Mouse (Mus musculus): ENCODE measurements at regions not wholly inside any gene's neighbourhood (a gene's known extent, or its start where the extent isn't known, plus 50 kb on each side); places are given as distances from the start of the nearest gene placed in this dataset.
"Not testable (repeated sequence)": the region's sequence is repeated elsewhere in the genome, so short reads cannot be mapped to it uniquely, and the experiment has no call there.

DNA sequence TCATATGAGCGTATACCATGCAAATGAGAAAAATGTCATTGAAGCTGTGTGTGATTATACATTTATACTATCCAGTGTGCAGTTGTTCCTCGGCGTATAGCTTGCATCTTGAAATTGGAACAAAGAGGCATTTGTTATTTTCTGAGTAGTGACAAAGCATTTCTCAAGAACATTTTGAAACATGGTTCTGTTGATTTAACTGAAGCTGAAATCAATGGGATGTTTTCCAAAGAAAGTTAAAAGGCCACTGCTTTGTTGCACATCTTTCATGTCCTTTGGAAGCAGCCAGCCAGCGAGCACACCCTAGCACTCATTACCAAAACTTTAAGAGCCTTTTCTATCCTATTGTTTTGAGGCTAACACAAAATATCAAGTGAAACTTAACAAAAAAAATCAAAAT is 594.1 kb upstream of the Klhl29 start:
- DNase-seq (ENCODE audit: low read depth): no peak
- TF ChIP-seq CTCF (IDR thresholded peaks at IDR 0.05; ENCODE audit: borderline replicate concordance, extremely low read depth, insufficient read depth, insufficient read length) (no peak), POLR2A (IDR thresholded peaks at IDR 0.05; ENCODE audit: borderline replicate concordance, extremely low read depth, insufficient read depth, insufficient read length, poor library complexity, severe bottlenecking) (no peak)

DNA sequence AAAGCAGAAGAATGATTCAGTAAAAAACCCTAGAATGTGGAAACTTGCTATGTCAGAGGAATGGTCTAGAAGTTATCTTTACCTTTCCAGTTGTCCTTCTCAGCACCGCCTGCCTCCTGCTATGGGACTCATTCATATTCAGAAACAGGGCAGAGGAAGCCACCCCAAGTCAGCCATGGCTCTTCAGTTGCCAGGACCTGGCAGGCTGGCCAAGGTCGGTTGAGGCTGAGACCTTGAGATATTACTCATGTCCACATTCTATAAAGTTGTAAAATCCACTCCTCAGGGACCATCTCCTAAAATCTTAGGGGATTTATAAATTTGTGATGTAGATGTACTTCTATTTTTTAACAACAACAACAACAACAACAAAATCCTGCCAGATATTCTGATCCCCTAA is 580.7 kb upstream of the Klhl29 start:
- DNase-seq (ENCODE audit: low read depth): no peak

DNA sequence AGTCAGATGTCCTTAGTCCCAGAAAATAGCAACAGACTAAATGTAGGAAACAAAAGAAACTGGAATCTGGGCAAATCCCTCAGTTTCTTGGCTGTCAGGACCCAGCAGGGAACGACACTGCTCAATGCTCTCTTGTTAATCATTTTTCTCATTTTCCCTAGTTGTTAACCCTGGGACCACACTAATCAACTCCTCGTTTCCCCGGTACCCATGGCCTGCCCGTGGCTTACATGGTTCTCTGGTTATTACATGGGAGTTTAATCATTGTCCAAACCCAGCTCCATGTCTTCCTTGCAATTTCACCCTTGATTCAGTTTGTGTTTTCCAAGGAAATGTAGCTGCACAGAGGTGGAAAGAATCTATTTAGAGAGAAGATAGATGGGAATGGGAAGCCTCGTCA is 580.1 kb upstream of the Klhl29 start:
- TF ChIP-seq POLR2A (IDR thresholded peaks at IDR 0.05; ENCODE audit: borderline replicate concordance, extremely low read depth, insufficient read depth, insufficient read length, poor library complexity, severe bottlenecking) (no peak), CTCF (IDR thresholded peaks at IDR 0.05; ENCODE audit: borderline replicate concordance, extremely low read depth, insufficient read depth, insufficient read length) (no peak)
- DNase-seq (ENCODE audit: low read depth): peak; percentile 23

More for the DNA sequence above, 580.7 kb upstream of the Klhl29 start:
- TF ChIP-seq CTCF (IDR thresholded peaks at IDR 0.05; ENCODE audit: borderline replicate concordance, extremely low read depth, insufficient read depth, insufficient read length): no peak

DNA sequence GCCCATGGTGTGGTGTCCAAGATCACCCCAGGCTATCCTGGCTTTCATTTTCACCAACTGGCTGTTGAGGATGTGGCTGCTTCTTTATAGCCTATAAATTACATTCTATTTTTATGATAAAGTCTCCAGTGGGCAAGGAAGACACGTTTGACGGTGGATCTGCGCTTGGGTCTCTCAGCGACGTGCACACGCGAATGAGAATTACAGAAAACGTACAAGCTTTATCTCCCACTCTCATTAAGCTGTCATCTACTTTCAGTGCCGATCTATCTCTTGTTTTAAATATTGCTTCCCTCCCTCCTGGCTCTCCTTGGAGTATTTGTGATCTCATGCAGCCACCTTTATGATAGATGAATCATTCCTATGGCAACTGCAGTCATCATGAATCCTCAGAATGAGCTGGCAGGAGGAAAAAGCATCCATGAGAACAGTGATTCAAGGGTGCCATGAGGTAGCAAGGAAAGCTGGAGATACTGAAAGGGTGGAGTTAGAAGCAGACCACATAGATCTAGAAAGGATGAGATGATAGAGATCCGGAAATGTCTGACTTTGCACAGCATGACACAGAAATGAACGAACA is 568.0 kb upstream of the Klhl29 start:
- DNase-seq (ENCODE audit: low read depth): no peak
- TF ChIP-seq POLR2A (IDR thresholded peaks at IDR 0.05; ENCODE audit: borderline replicate concordance, extremely low read depth, insufficient read depth, insufficient read length, poor library complexity, severe bottlenecking) (no peak), CTCF (IDR thresholded peaks at IDR 0.05; ENCODE audit: borderline replicate concordance, extremely low read depth, insufficient read depth, insufficient read length) (no peak)

DNA sequence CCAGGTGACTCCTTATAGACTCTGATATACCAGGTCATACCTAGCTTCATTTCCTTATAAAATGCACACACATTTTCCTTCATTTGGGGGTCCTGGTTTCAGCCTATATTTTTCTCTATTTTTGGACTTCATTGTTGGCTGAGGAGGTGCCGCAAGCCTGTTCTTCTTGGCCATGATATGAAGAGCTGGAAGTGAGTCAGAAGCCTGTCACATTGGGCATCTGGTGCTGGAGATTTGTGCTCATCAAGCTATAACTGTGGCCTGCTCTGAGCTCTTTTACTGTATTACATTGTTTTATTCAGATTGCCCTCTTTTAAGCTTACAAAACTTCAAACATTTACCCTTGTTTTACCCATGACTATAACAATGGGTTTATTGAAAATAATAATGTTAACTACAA is 545.8 kb upstream of the Klhl29 start:
- TF ChIP-seq POLR2A (IDR thresholded peaks at IDR 0.05; ENCODE audit: borderline replicate concordance, extremely low read depth, insufficient read depth, insufficient read length, poor library complexity, severe bottlenecking) (no peak), CTCF (IDR thresholded peaks at IDR 0.05; ENCODE audit: borderline replicate concordance, extremely low read depth, insufficient read depth, insufficient read length) (no peak)
- DNase-seq (ENCODE audit: low read depth): peak; percentile 66

DNA sequence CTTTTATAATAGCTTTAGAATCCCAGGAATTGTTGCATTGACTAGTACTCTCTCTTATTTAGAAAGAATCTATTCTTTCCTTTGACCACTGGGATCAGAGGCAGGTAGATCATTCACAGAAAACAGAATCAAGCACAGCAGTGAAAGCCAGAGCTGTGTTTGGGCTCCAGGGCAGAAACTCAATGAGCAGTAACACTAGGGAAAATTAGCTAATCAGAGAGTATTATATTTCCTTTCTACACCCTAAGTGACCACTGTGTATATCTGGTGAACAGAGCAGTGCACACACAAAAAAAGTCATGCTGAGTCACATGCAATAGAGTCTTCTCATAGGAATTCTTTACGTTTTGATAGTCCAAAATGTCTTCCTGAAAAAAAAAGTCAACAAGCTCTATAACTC is 542.5 kb upstream of the Klhl29 start:
- TF ChIP-seq POLR2A (IDR thresholded peaks at IDR 0.05; ENCODE audit: borderline replicate concordance, extremely low read depth, insufficient read depth, insufficient read length, poor library complexity, severe bottlenecking): no peak

DNA sequence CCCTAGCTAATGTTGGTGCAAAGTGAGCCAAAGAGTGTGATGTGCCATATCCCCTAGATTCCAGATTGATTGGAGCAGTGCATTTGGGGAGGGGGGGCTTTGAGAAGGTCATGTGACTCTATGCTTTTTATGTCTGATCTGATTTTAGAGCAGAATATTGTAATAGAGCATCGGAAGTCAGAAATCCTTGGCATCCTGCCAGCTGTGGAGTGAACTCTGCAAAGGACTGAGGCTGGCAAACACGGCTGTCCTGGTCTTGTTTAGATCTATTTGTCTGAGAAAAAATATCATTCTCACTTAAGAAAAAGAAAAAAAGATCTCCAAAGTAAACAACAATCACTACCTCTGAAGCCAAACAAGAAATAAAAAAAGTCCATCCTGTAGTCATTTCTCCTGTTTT is 530.8 kb upstream of the Klhl29 start:
- TF ChIP-seq POLR2A (IDR thresholded peaks at IDR 0.05; ENCODE audit: borderline replicate concordance, extremely low read depth, insufficient read depth, insufficient read length, poor library complexity, severe bottlenecking) (no peak), CTCF (IDR thresholded peaks at IDR 0.05; ENCODE audit: borderline replicate concordance, extremely low read depth, insufficient read depth, insufficient read length) (no peak)
- DNase-seq (ENCODE audit: low read depth): peak; percentile 36

More for the DNA sequence above, 542.5 kb upstream of the Klhl29 start:
- DNase-seq (ENCODE audit: low read depth): no peak

DNA sequence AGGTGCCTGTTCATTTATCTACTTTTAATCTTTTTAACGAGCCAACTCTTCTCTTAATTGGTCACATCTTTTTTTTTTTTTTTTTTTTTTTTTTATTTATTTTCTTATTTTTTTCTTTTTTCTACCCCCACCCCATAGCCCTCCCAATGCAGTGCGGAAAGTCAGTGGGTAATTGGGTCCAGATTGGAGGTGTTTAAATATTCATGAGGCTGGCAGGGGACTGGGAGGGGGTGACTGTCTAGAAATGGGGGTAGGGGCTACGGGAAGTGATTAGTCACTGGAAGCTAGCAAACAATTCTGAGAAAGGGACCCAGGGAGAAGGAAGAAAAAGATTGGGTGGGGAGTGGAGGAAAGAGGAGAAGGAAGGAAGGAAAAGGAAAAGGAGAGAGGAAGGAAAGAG is 516.3 kb upstream of the Klhl29 start:
- not testable (repeated sequence) for DNase-seq (ENCODE audit: low read depth)

DNA sequence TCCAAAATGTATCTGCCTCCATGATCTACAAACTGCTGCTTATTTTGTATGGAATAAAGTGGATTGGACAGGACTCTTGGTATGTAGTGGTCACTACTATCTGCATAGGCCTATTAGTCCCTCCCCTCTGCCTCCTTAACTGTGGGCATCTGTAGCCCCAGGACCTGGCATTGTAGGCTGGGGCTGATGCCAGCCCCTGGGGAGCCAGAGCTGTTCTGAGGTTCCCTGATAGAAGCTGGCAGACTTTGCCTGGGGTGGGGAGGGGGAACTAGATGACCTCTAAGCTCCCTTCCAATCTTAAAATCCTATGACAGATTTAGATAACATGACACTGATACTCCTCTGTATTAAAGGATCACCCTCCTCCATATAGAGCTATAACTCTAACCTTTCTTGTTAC is 491.2 kb upstream of the Klhl29 start:
- no peak for DNase-seq (ENCODE audit: low read depth)
- TF ChIP-seq POLR2A (IDR thresholded peaks at IDR 0.05; ENCODE audit: borderline replicate concordance, extremely low read depth, insufficient read depth, insufficient read length, poor library complexity, severe bottlenecking): no peak
- TF ChIP-seq CTCF (IDR thresholded peaks at IDR 0.05; ENCODE audit: borderline replicate concordance, extremely low read depth, insufficient read depth, insufficient read length): no peak

DNA sequence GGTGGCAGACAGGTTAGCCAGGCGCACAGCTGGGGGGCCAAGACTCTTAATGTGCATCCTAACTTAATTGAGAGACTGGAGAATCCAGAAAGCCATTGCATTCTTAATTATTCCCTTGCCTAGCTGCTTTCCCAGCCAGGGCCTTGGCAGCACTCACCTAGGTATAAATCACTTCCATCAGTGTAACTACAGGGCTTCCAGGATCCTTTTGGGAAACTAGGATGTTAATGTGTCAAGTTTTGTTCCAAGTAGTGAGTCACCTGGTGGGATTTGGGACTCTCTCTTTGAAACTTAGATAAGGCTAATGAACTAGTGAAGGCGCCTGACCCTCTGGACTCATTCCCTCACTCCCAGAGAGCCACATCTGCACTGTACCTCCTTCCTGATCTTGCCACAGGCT is 484.3 kb upstream of the Klhl29 start:
- TF ChIP-seq CTCF (IDR thresholded peaks at IDR 0.05; ENCODE audit: borderline replicate concordance, extremely low read depth, insufficient read depth, insufficient read length) (no peak), POLR2A (IDR thresholded peaks at IDR 0.05; ENCODE audit: borderline replicate concordance, extremely low read depth, insufficient read depth, insufficient read length, poor library complexity, severe bottlenecking) (no peak)
- DNase-seq (ENCODE audit: low read depth): no peak

DNA sequence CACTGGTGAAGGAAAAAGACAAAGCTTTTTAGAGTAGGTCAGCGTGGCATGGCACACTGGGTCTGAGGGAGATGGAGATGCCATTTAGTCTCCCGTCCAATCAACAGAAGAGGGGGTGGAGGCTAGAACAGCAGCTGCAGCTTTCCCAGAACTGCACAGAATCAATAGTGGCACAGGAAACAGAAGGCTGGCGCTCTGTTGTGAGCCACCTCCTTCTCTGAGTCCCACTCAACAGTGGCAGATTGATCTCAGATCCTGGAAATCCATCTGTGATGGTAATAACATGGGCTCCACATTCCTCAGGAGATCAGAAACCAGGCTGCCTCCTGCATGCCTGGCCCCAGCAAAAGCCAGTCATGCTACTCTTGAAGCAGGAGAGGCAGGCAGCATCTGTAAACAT is 480.9 kb upstream of the Klhl29 start:
- peak; percentile 47 for DNase-seq (ENCODE audit: low read depth)
- no peak for TF ChIP-seq POLR2A (IDR thresholded peaks at IDR 0.05; ENCODE audit: borderline replicate concordance, extremely low read depth, insufficient read depth, insufficient read length, poor library complexity, severe bottlenecking)
- TF ChIP-seq CTCF (IDR thresholded peaks at IDR 0.05; ENCODE audit: borderline replicate concordance, extremely low read depth, insufficient read depth, insufficient read length): no peak

DNA sequence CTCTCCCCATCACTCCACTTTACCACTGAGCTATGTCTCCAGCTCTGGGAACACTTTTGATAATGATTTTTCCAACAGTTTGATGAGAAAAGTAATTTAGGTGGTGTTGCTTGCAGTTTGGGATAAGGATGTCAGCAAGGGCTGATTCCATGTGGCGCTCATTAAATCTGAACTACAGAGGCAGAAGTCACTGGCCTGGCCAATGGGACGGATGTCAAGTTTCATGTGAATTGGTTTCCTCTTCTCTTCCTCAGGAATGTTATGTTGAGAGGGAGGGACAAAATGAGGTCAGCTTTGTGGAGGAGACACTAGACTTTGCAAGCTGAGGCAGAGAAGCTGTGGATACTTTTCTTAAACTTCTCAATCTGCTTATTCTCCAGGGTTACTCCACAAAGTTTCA is 434.9 kb upstream of the Klhl29 start:
- no peak for DNase-seq (ENCODE audit: low read depth)
- no peak for TF ChIP-seq CTCF (IDR thresholded peaks at IDR 0.05; ENCODE audit: borderline replicate concordance, extremely low read depth, insufficient read depth, insufficient read length)
- no peak for TF ChIP-seq POLR2A (IDR thresholded peaks at IDR 0.05; ENCODE audit: borderline replicate concordance, extremely low read depth, insufficient read depth, insufficient read length, poor library complexity, severe bottlenecking)

DNA sequence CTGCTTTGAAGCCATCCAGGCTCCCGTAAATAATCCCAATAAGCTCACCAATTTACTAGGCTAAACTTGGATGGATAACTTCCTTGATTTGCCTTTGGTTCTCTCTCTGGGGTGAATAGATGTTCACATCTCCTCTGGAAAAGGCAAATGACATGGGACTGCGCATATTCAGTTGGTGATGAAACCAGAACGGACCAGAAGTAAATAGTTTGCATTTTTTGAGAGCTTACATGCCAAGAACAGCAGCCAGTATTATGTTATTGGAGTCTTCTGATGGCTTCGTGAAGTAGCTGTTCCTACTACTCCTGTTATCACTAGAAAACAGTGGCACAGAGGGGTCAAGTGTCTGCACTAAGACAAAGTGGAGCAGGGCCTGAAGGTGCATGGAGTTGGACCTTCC is 434.5 kb upstream of the Klhl29 start:
- TF ChIP-seq POLR2A (IDR thresholded peaks at IDR 0.05; ENCODE audit: borderline replicate concordance, extremely low read depth, insufficient read depth, insufficient read length, poor library complexity, severe bottlenecking) (no peak), CTCF (IDR thresholded peaks at IDR 0.05; ENCODE audit: borderline replicate concordance, extremely low read depth, insufficient read depth, insufficient read length) (no peak)
- DNase-seq (ENCODE audit: low read depth): no peak

All from brain, embryonic 14.5 days (tissue).